Mouse (Mus musculus): ENCODE results near the gene Dcaf4.

GRCm38 (mm10) chr12:83471760-83472159 lies 48.5 kb upstream of the Dcaf4 start:
- TF ChIP-seq POLR2A (IDR thresholded peaks at IDR 0.05; ENCODE audit: borderline replicate concordance, extremely low read depth, insufficient read depth, insufficient read length, poor library complexity, severe bottlenecking) = no peak
- no peak for TF ChIP-seq CTCF (IDR thresholded peaks at IDR 0.05; ENCODE audit: borderline replicate concordance, extremely low read depth, insufficient read depth, insufficient read length)

Measured in brain, embryonic 14.5 days (tissue).